Mouse (Mus musculus): ENCODE measurements around the gene Rps19bp1. TPM values are rescaled to one million over a fixed set of nuclear protein-coding genes. Genes with fewer than 3 reads are reported as not detected.

The Rps19bp1 gene
- polyA plus RNA-seq, 1 experiment from 2014 or later: 75.5 TPM

DNA sequence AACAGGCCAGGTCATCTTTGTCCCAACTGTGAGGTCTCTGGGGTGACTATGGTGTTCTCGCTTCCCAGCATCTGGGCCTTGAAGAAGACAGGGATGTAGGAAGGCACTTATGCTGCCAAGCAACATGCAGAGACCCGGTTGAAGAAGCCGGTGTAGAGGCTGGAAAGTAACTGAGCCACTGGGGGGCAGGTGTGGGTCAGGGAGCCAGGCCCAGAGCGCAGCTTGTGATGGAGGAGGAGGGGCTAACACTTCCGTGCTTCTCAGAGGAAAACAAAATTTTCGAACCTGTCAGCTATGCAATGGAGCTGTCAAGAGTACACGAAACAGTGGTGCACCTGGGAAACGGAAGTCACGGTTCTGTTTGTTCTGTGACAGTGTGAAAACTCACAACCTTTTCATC, 13.0 kb upstream of the Rps19bp1 start:
- Histone ChIP-seq H3K36me3 (replicated peaks) (no peaks in the 10 kb centered on the region), H3K9ac (no peak overlapping the region), H3K27me3 (replicated peaks) (peaks cover 4% of the 10 kb centered on the region; the same call in 1 of the 2 replicates), H3K4me2 (no peak overlapping the region), H3K9me3 (no peaks in the 10 kb centered on the region), H3K4me1 (peaks cover 11% of the 10 kb centered on the region; the same call in 1 of the 2 replicates), H3K27ac (no peak overlapping the region), H3K4me3 (no peak overlapping the region)
- 39% methylated on average over 9 of the region's 9 CpGs for WGBS
- ATAC-seq (replicated peaks): no peak

DNA sequence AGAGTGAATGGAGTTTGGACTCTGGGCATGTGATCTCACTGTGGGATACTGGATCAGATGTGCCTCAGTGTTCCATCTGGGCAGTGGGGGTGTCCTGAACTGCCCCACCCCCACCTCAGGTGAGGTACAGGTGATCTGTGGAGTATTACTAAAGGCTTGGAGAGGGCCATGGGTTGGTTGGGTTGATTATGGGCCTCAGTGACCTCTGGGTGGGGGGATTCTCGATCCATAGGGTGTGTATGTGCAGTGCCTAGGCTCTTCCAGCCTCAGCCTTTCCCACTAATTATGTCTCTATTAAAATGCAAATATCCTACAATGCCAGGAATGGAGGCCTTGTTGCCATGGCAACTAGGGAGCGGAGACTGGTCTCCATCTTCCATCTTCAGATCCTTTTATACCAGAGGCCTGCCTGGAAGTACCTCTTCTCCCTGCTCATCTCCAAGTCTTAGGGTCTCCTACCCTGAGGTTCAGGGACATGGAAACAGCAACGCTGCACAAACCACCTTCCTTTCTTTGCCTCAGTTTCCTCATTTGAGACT, 7.8 kb upstream of the Rps19bp1 start:
- no peak for ATAC-seq (replicated peaks)
- H3K36me3 ChIP-seq (replicated peaks): no peaks in the 10 kb centered on the region
- H3K27ac ChIP-seq: no peak overlapping the region
- no peaks in the 10 kb centered on the region for H3K27me3 ChIP-seq (replicated peaks)
- no peaks in the 10 kb centered on the region for H3K9me3 ChIP-seq
- WGBS: 50% methylated on average over 3 of the region's 3 CpGs
- no peak overlapping the region for H3K4me3 ChIP-seq
- no peak overlapping the region for H3K4me2 ChIP-seq
- H3K9ac ChIP-seq: no peak overlapping the region
- H3K4me1 ChIP-seq: peaks cover 8% of the 10 kb centered on the region; the same call in 1 of the 2 replicates

DNA sequence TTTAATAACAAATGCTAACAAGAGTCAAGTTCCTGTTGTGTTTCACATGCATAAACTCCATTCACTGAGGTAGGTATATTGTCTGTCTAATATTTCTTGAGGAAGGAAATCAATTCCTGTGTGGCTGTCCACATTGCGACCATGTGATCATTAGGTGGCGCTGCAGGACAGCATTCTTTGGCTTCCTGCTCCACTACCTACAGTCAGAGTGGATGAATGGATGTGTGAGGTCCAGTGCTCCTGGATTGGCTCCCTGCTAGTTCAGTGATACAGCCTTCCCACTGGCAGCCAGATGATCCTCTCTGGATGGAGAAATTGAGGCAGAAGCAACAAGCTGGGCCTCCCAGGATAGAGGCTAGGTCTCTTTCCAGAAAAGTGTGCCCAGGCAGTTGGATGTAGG, 2.2 kb upstream of the Rps19bp1 start:
- H3K27ac ChIP-seq: no peak overlapping the region

DNA sequence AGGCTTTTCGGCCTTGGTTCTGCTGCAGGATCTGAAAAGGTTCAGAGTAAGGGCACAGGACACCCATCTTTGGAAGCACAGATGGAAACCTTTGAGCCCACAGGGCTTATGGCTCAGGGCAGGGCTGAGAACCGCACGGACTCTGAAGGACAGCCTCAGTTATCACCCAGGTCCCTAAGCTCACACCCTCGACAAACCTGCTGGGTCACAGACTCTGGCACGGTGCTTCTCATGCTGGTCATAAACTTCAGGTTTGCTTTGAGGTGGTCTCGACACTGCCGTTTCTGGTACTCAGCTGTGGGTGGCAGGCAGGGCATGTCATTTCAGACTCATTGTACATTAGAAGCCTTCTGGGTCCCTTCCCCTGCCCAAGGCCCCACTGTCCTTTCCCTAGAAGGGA, 3.0 kb downstream of the Rps19bp1 start:
- 88% methylated on average over 7 of the region's 7 CpGs for WGBS
- H3K27me3 ChIP-seq (replicated peaks): no peaks in the 10 kb centered on the region
- peaks cover 58% of the 10 kb centered on the region for H3K4me1 ChIP-seq
- H3K9ac ChIP-seq: no peak overlapping the region
- no peak overlapping the region for H3K4me2 ChIP-seq
- ATAC-seq (replicated peaks): no peak
- 0 out of 2 replicates have a peak overlapping the region, but pooled peaks have one; percentile 36 for H3K27ac ChIP-seq
- no peak overlapping the region for H3K4me3 ChIP-seq
- no peaks in the 10 kb centered on the region for H3K9me3 ChIP-seq
- peaks cover 27% of the 10 kb centered on the region for H3K36me3 ChIP-seq (replicated peaks)

More for the DNA sequence above, 2.2 kb upstream of the Rps19bp1 start:
- WGBS: 0% methylated on average over 2 of the region's 2 CpGs
- Histone ChIP-seq H3K4me3 (no peak overlapping the region), H3K36me3 (replicated peaks) (no peaks in the 10 kb centered on the region), H3K4me2 (no peak overlapping the region), H3K4me1 (peaks cover 24% of the 10 kb centered on the region), H3K9me3 (no peaks in the 10 kb centered on the region), H3K9ac (no peak overlapping the region), H3K27me3 (replicated peaks) (no peaks in the 10 kb centered on the region)
- ATAC-seq (replicated peaks): peak; percentile 61; the same call in 1 of the 2 replicates

DNA sequence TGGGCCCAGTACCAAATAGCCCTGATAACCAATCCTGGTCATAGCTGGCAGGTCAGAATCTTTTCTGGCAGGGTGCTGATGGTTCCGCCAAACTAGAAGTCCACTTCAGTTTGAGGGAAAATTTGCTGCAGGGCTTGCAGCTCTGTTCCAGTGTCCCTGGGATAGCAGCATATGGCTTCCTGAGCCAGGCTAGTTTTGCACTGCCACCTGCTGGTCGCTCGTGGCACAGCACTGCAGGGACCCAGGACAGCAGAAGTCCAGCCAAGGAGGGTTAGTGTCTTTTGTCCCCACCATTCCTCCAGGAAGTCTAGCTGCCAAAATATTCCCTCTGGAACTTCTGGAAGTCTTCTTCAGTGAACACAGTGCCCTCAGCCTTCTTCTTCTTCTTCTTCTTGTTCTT, 3.4 kb downstream of the Rps19bp1 start:
- Histone ChIP-seq H3K27ac (0 out of 2 replicates have a peak overlapping the region, but pooled peaks have one; percentile 36), H3K9ac (no peak overlapping the region), H3K4me3 (no peak overlapping the region), H3K9me3 (no peaks in the 10 kb centered on the region), H3K27me3 (replicated peaks) (no peaks in the 10 kb centered on the region), H3K36me3 (replicated peaks) (peaks cover 27% of the 10 kb centered on the region), H3K4me2 (no peak overlapping the region), H3K4me1 (peaks cover 58% of the 10 kb centered on the region)
- 13% methylated on average over 3 of the region's 3 CpGs for WGBS
- ATAC-seq (replicated peaks): no peak

DNA sequence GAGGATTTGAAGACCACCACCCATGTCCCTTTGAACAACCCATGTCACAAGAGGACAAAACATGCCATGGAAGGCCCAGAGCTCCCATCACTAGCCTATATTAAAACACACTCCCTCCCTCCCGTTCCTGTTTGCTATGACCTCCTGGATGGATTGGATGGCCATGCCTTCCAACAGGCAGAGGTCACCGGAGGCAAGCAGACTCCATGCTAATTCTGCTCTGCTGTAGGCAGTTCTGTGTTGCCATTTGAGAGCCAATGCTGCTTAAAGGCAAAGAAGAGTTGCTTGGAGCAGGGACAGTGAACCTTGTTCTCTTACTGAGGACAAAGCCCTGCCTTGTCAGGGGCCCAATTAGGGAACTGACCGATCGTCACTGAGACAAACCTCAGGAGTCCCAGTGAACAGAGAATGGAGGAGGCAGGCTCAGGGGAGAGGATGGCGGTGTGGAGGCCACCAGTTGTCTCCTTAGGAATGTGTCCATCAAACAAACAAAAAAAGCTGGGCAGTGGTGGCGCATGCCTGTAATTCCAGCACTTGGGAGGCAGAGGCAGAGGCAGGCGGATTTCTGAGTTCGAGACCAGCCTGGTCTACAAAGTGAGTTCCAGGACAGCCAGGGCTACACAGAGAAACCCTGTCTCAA, 4.6 kb downstream of the Rps19bp1 start:
- no peak overlapping the region for H3K4me2 ChIP-seq
- peaks cover 27% of the 10 kb centered on the region for H3K36me3 ChIP-seq (replicated peaks)
- 77% methylated on average over 8 of the region's 8 CpGs for WGBS
- H3K9me3 ChIP-seq: no peaks in the 10 kb centered on the region
- no peak overlapping the region for H3K27ac ChIP-seq
- no peak overlapping the region for H3K4me3 ChIP-seq
- ATAC-seq (replicated peaks): no peak
- no peaks in the 10 kb centered on the region for H3K27me3 ChIP-seq (replicated peaks)
- peaks cover 57% of the 10 kb centered on the region for H3K4me1 ChIP-seq
- H3K9ac ChIP-seq: no peak overlapping the region

DNA sequence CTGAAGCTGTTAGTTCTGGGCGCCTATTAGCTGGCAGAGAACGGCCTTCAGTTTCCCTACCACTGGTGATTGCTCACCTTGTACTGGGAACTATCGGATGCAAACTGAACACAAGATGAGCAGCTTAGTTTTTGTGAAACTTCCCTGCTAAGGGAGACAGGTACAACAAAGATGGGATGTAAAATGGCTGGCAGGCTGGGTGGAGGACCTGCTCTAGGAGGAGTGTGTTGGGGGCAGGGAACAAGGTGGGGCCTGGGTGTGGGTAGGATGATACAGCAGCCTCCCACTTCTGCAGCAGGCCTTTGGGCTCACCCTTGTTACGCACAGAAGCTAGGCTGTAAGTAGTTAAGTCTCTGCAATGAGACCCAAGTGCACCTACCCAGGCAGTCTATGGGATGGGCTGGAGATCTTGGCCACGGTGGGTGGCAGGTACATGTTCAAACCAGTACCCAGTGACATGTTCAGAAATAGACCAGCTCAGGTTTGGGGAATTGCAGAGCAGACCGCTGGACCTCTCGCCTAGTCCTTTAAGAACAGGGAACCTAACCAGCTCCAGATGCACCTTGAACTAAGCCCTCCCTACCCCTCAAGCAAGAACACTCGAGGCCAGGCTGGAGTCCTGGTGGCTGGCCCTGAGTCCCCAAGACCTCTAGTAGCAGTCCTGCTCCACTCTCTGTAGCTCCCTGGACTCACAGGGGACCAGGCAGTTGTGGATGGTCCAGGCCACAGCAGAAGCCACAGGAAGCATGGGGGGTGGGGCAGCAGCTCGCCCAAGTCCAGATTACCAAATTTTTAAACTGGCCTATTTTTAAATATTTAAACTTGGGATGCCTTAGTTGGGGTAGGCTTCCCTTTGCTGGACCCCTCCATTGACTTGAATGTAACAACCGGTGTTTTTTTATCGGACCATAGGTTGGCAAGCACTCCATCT, 5.6 kb downstream of the Rps19bp1 start:
- 67% methylated on average over 11 of the region's 11 CpGs for WGBS
- no peak overlapping the region for H3K4me3 ChIP-seq

DNA sequence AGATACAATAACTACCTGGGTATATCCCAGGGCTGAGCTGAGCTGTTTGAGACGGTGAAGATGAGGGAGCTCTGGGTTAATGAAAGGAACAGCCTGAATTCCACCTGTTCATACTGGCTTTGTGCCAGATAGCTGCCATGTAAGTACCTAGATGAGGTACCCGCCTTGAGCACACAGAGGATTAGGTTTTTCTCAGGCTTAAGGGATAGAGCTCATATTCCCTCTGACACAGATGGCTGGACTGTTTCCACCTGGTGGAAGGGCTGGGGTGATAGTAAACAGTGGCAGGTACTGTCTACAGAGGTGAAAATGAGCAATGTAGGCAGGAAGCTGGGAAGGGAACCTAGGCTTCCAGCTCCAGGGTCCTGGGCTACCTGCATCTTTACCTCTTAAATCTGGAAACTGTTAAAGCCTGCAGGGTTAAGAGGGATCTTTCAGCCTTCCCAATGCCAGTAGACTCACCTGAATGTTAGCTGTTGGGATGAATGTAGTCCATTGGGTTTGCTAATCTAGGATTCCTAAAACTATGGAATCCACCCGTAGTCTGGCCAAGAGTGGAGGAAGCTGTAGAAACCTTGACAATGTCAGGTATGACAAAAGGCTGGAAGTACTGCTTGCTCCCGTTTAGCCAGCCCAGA, 6.4 kb downstream of the Rps19bp1 start:
- WGBS: 24% methylated on average over 4 of the region's 4 CpGs
- Histone ChIP-seq H3K9me3 (no peaks in the 10 kb centered on the region), H3K9ac (peak overlapping the region; percentile 96; the same call in 1 of the 2 replicates)

More for the DNA sequence above, 5.6 kb downstream of the Rps19bp1 start:
- ATAC-seq (replicated peaks): no peak
- H3K36me3 ChIP-seq (replicated peaks): peaks cover 27% of the 10 kb centered on the region
- H3K27me3 ChIP-seq (replicated peaks): no peaks in the 10 kb centered on the region
- H3K9me3 ChIP-seq: no peaks in the 10 kb centered on the region
- H3K4me1 ChIP-seq: peaks cover 62% of the 10 kb centered on the region
- 0 out of 2 replicates have a peak overlapping the region, but pooled peaks have one; percentile 6 for H3K4me2 ChIP-seq
- H3K27ac ChIP-seq: peak overlapping the region; percentile 100
- H3K9ac ChIP-seq: no peak overlapping the region

DNA sequence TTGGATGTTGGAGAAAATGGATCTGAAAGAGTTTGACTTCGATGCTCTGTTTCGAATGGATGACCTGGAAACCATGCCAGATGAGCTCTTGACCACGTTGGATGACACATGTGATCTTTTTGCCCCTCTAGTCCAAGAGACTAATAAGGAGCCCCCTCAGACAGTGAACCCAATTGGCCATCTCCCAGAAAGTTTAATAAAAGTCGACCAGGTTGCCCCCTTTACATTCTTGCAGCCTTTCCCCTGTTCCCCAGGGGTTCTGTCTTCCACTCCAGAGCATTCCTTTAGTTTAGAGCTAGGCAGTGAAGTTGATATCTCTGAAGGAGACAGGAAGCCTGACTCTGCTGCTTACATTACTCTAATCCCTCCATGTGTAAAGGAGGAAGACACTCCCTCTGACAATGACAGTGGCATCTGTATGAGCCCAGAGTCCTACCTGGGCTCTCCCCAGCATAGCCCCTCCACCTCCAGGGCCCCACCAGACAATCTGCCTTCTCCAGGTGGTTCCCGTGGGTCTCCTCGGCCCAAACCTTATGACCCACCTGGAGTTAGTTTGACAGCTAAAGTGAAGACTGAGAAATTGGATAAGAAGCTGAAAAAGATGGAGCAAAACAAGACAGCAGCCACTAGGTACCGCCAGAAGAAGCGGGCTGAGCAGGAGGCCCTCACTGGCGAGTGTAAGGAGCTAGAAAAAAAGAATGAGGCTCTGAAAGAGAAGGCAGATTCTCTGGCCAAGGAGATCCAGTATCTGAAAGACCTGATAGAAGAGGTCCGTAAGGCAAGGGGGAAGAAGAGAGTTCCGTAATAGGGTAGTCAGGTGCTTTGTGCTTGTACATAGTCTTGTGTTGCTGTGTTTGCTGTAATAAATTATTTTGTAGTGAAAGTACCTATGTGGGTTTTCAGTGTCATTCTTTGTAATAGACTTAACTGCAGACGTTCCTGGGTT, 7.2 kb downstream of the Rps19bp1 start:
- Histone ChIP-seq H3K4me2 (peak overlapping the region; percentile 94), H3K27ac (peak overlapping the region; percentile 100), H3K27me3 (replicated peaks) (no peaks in the 10 kb centered on the region), H3K4me1 (peaks cover 48% of the 10 kb centered on the region), H3K9me3 (no peaks in the 10 kb centered on the region), H3K4me3 (peak overlapping the region; percentile 80), H3K36me3 (replicated peaks) (peaks cover 27% of the 10 kb centered on the region), H3K9ac (peak overlapping the region; percentile 96)
- WGBS: 60% methylated on average over 12 of the region's 12 CpGs
- no peak for ATAC-seq (replicated peaks)

More for the DNA sequence above, 6.4 kb downstream of the Rps19bp1 start:
- H3K4me2 ChIP-seq: peak overlapping the region; percentile 94
- H3K27me3 ChIP-seq (replicated peaks): no peaks in the 10 kb centered on the region
- no peak for ATAC-seq (replicated peaks)
- peak overlapping the region; percentile 80 for H3K4me3 ChIP-seq
- peak overlapping the region; percentile 100 for H3K27ac ChIP-seq
- peaks cover 27% of the 10 kb centered on the region for H3K36me3 ChIP-seq (replicated peaks)
- peaks cover 55% of the 10 kb centered on the region for H3K4me1 ChIP-seq

DNA sequence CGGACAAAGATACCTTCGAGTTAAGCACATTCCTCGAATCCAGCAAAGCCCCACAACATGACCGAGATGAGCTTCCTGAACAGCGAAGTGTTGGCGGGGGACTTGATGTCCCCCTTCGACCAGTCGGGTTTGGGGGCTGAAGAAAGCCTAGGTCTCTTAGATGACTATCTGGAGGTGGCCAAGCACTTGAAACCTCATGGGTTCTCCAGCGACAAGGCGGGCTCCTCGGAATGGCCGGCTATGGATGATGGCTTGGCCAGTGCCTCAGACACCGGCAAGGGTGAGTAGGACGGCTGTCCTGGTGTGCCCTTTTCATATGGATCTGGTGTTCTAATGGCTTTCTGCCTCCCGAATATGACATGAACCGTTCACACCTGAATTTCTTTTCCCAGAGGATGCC, 7.9 kb downstream of the Rps19bp1 start:
- ATAC-seq (replicated peaks): no peak
- Histone ChIP-seq H3K4me3 (peak overlapping the region; percentile 80), H3K4me1 (peaks cover 46% of the 10 kb centered on the region), H3K36me3 (replicated peaks) (peaks cover 27% of the 10 kb centered on the region), H3K27ac (peak overlapping the region; percentile 100), H3K27me3 (replicated peaks) (no peaks in the 10 kb centered on the region), H3K9me3 (no peaks in the 10 kb centered on the region), H3K9ac (peak overlapping the region; percentile 96), H3K4me2 (peak overlapping the region; percentile 94)
- 10% methylated on average over 16 of the region's 16 CpGs for WGBS

DNA sequence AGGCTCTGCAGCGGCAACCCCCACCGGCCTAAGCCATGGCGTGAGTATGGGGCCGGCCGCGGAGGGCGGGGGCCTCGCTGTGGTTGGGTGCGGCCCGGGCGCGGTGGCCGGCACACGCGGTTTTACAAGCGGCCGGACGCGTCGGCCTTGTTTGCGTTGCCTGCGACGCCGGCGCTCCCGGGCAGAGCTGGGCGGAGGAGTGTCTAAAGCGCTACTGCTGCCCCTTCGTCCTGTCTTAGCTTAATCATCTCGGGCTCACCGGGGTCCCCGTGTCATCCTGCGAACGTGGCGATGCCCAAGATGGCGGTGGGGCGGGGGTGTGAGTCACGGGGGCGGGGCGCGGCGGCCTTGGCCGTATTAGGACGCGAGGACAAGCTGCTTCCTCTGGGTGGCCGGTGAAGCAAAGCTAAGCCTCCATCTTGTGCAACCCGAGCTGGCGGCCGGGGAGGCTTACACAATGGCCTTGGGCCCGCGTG, 8.4 kb downstream of the Rps19bp1 start:
- Histone ChIP-seq H3K4me1 (peaks cover 41% of the 10 kb centered on the region), H3K36me3 (replicated peaks) (peaks cover 32% of the 10 kb centered on the region), H3K4me3 (peak overlapping the region; percentile 80), H3K9me3 (no peaks in the 10 kb centered on the region), H3K27ac (peak overlapping the region; percentile 100), H3K27me3 (replicated peaks) (no peaks in the 10 kb centered on the region), H3K9ac (peak overlapping the region; percentile 96), H3K4me2 (peak overlapping the region; percentile 94)
- under 1% methylated on average over 51 of the region's 51 CpGs for WGBS
- ATAC-seq (replicated peaks): peak; percentile 22
